ENCODE assay signal across 8 mouse cellular contexts in genomic region chr11:70020731-70021263, GRCm38 (mm10). TPM values are rescaled to one million over a fixed set of nuclear protein-coding genes. Genes with fewer than 3 reads are reported as not detected.
A peak's percentile ranks its signal among the peaks of the same experiment; 100 is the strongest.
DNase-seq lines count a peak whose midpoint lies in the region; ATAC-seq lines count a peak whose summit lies in the region.

No protein-coding gene starts in this region.

- H3K36me3 ChIP-seq in intestine, embryonic 16.5 days (ENCODE audit: control insufficient read depth, insufficient read depth, low read length) = no peaks in the 10 kb centered on the region
- H3K36me3 ChIP-seq in midbrain, embryonic 10.5 days = no peaks in the 10 kb centered on the region

- H3K9me3 ChIP-seq in intestine, embryonic 16.5 days (ENCODE audit: control insufficient read depth, low read length) = no peaks in the 10 kb centered on the region
- H3K9me3 ChIP-seq in midbrain, embryonic 10.5 days (replicated peaks) = no peaks in the 10 kb centered on the region

- intact Hi-C loops in gastrocnemius, postnatal 36 days (cut with DNase I) = no loop called here
- intact Hi-C loops in left cerebral cortex, postnatal 4 days (cut with DNase I) = no loop called here

- peak overlapping the region; percentile 52; the same call in 1 of the 2 replicates for H3K9ac ChIP-seq in intestine, embryonic 16.5 days (ENCODE audit: low read depth, low read length)

- H3K27me3 ChIP-seq in intestine, embryonic 16.5 days (replicated peaks; ENCODE audit: control insufficient read depth, insufficient read depth, low read length) = 0 out of 2 replicates have a peak, but pooled peaks cover 2% of the 10 kb centered on the region
- no peaks in the 10 kb centered on the region for H3K27me3 ChIP-seq in midbrain, embryonic 10.5 days (ENCODE audit: low read depth, poor library complexity, severe bottlenecking)

- H3K4me2 ChIP-seq in intestine, embryonic 16.5 days (ENCODE audit: low read depth, low read length) = peak overlapping the region; percentile 89

- peak overlapping the region; percentile 56 for H3K4me3 ChIP-seq in intestine, embryonic 16.5 days (ENCODE audit: low read length)
- H3K4me3 ChIP-seq in midbrain, embryonic 10.5 days = peak overlapping the region; percentile 77

- WGBS in intestine, embryonic 16.5 days = under 1% methylated on average over 8 of the region's 8 CpGs
- WGBS in midbrain, embryonic 10.5 days = under 1% methylated on average over 8 of the region's 8 CpGs

- H3K4me1 ChIP-seq in intestine, embryonic 16.5 days (ENCODE audit: control insufficient read depth, insufficient read depth, low read length) = peaks cover 35% of the 10 kb centered on the region
- peaks cover 92% of the 10 kb centered on the region for H3K4me1 ChIP-seq in midbrain, embryonic 10.5 days

- H3K27ac ChIP-seq in intestine, embryonic 16.5 days (ENCODE audit: low read length) = peak overlapping the region; percentile 69
- peak overlapping the region; percentile 96 for H3K27ac ChIP-seq in midbrain, embryonic 10.5 days (replicated peaks)

- peak; percentile 89 for ATAC-seq in intestine, embryonic 16.5 days

- DNase-seq in urinary bladder, postnatal 14 days (ENCODE audit: low spot score) = peak; percentile 71
- no peak for DNase-seq in urinary bladder, adult 2 months (ENCODE audit: low spot score)
- DNase-seq in embryo, embryonic 9.5 days (ENCODE audit: extremely low spot score) = peak; percentile 84
- DNase-seq in gastrocnemius, postnatal 36 days = peak; percentile 55 to 72
- peak; percentile 87 for DNase-seq in left cerebral cortex, postnatal 4 days
- peak; percentile 83 for DNase-seq in midbrain, embryonic 10.5 days (ENCODE audit: low spot score)
- DNase-seq in right cerebral cortex, postnatal 36 days (ENCODE audit: low spot score in 2 of 2) = peak; percentile 70 to 76

RNA-seq across cellular contexts. Expression of gene Dlg4, which starts 4.1 kb away (rescaled TPM):
- polyA plus RNA-seq in urinary bladder, adult 2 months (2012; rRNA removed) = 28.0 and 31.9 TPM in 2 replicates
- 1 to 10 TPM; 4.9 to 6.5 TPM for total RNA-seq in gastrocnemius, postnatal 36 days (2021)
- 5.1 and 6.1 TPM in 2 replicates for polyA plus RNA-seq in intestine, embryonic 16.5 days (2015; fragmentation: Nextera tagmentation; extraction: Ambion mirVana)
- total RNA-seq in left cerebral cortex, postnatal 4 days (2021) = 100 to 1,000 TPM; 496 to 497 TPM
- 16.6 and 23.8 TPM in 2 replicates for polyA plus RNA-seq in midbrain, embryonic 10.5 days (2016; fragmentation: Nextera tagmentation; extraction: Ambion mirVana)

RNA-seq across cellular contexts. Expression of gene Acadvl, which starts 5.6 kb away (rescaled TPM):
- 95.7 and 100 TPM in 2 replicates for polyA plus RNA-seq in urinary bladder, adult 2 months (2012; rRNA removed)
- total RNA-seq in gastrocnemius, postnatal 36 days (2021) = 100 to 1,000 TPM; 320 to 384 TPM
- polyA plus RNA-seq in intestine, embryonic 16.5 days (2015; fragmentation: Nextera tagmentation; extraction: Ambion mirVana) = 172 and 189 TPM in 2 replicates
- 10 to 100 TPM; 44.8 to 45.0 TPM for total RNA-seq in left cerebral cortex, postnatal 4 days (2021)
- polyA plus RNA-seq in midbrain, embryonic 10.5 days (2016; fragmentation: Nextera tagmentation; extraction: Ambion mirVana) = 42.2 and 48.6 TPM in 2 replicates

RNA-seq across cellular contexts. Expression of gene Dvl2, which starts 20.4 kb away (rescaled TPM):
- 11.9 and 16.7 TPM in 2 replicates for polyA plus RNA-seq in urinary bladder, adult 2 months (2012; rRNA removed)
- 1 to 10 TPM; 3.3 to 4.6 TPM for total RNA-seq in gastrocnemius, postnatal 36 days (2021)
- 23.8 and 26.0 TPM in 2 replicates for polyA plus RNA-seq in intestine, embryonic 16.5 days (2015; fragmentation: Nextera tagmentation; extraction: Ambion mirVana)
- 10 to 100 TPM; 38.8 to 40.1 TPM for total RNA-seq in left cerebral cortex, postnatal 4 days (2021)
- 52.1 and 54.1 TPM in 2 replicates for polyA plus RNA-seq in midbrain, embryonic 10.5 days (2016; fragmentation: Nextera tagmentation; extraction: Ambion mirVana)

RNA-seq across cellular contexts. Expression of gene Phf23, which starts 25.2 kb away (rescaled TPM):
- polyA plus RNA-seq in urinary bladder, adult 2 months (2012; rRNA removed) = 35.8 and 36.4 TPM in 2 replicates
- total RNA-seq in gastrocnemius, postnatal 36 days (2021) = 10 to 100 TPM; 12.6 to 16.5 TPM
- polyA plus RNA-seq in intestine, embryonic 16.5 days (2015; fragmentation: Nextera tagmentation; extraction: Ambion mirVana) = 49.7 and 53.1 TPM in 2 replicates
- total RNA-seq in left cerebral cortex, postnatal 4 days (2021) = 10 to 100 TPM; 46.2 to 48.7 TPM
- 95.1 and 96.3 TPM in 2 replicates for polyA plus RNA-seq in midbrain, embryonic 10.5 days (2016; fragmentation: Nextera tagmentation; extraction: Ambion mirVana)

RNA-seq across cellular contexts. Expression of gene Gabarap, which starts 29.9 kb away (rescaled TPM):
- 374 and 440 TPM in 2 replicates for polyA plus RNA-seq in urinary bladder, adult 2 months (2012; rRNA removed)
- total RNA-seq in gastrocnemius, postnatal 36 days (2021) = 100 to 1,000 TPM; 142 to 178 TPM
- 639 and 679 TPM in 2 replicates for polyA plus RNA-seq in intestine, embryonic 16.5 days (2015; fragmentation: Nextera tagmentation; extraction: Ambion mirVana)
- 100 to 1,000 TPM; 303 to 307 TPM for total RNA-seq in left cerebral cortex, postnatal 4 days (2021)
- 409 and 454 TPM in 2 replicates for polyA plus RNA-seq in midbrain, embryonic 10.5 days (2016; fragmentation: Nextera tagmentation; extraction: Ambion mirVana)
